Mouse (Mus musculus) megakaryocyte-erythroid progenitor cell, adult 5-6 weeks (primary cell): ENCODE data around the gene Slc8a1. TPM values are rescaled to one million over a fixed set of nuclear protein-coding genes. Genes with fewer than 3 reads are reported as not detected.

Experiments
- ATAC-seq: replicated peaks from 2 replicates; pipeline ENCODE4 v1.8.0; 2016; ENCODE audit warnings: mild to moderate bottlenecking, inconsistent platforms; ENCODE audit not compliant: severe bottlenecking, poor library complexity, low FRiP score, low TSS enrichment
- total RNA-seq, 2 experiments: library from RNA; stranded (forward) in 1 of 2; stranded (reverse) in 1 of 2; fragments of 200-1000, 215-1000 nt in 1 of 2; fragments of >200 nt in 1 of 2; fragmentation: Nextera tagmentation in 1 of 2; gene quantifications; 2 replicates each; pipeline ENCODE4 v1.2.3; 2014 to 2017

Slc8a1 gene
- total RNA-seq, 2 experiments from 2014 or later: 9.1 to 14.4 TPM

DNA sequence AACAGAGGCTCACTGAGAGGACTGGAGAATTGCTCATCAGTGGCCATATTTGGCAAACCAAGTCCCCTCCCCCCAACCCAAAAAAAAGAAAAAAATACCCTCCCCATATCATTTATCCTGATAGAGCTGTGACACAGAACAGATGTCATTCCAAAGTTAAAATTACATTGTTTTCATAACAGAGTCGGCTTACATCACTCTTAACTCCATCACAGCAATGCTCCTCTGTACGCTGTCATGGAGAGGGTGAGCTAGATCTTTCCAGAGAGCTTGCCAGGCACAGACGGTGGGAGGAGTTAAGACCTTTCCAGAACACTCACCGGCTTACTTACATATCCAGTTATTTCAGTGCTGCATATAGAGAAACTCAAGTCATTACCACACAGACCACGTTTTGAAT lies 269.2 kb downstream of the Slc8a1 start:
- 0 out of 2 replicates have a peak, but pooled peaks have one; percentile 30 for ATAC-seq

GRCm38 (mm10) chr17:81459379-81459778 lies 278.8 kb downstream of the Slc8a1 start:
- ATAC-seq: no peak

DNA sequence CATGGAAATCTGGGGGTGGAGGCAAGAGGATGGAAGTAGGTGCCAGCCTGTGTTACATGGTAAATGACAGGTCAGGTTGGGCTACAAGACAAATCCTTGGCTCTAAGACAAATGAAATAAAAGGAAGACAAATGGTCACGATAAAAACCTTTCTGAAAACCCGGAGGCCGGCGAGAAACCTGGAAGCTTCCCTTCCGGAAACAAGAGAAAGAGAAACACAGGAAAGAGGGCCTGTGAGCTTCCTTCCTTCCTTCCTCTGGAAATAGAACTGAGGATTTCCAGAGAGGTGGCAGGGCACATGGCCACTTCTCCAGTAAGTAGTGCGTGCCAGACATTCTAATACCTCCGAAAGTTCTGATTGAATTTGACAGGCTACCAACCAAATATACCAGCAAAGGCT lies 282.2 kb downstream of the Slc8a1 start:
- no peak for ATAC-seq

GRCm38 (mm10) chr17:81455269-81455668 lies 282.9 kb downstream of the Slc8a1 start:
- ATAC-seq: no peak

GRCm38 (mm10) chr17:81441463-81441862 lies 296.7 kb downstream of the Slc8a1 start, which contains the start of gene Gm11096:
Gene Gm11096 (plus strand): TSS chr17:81441763.
- ATAC-seq: no peak

DNA sequence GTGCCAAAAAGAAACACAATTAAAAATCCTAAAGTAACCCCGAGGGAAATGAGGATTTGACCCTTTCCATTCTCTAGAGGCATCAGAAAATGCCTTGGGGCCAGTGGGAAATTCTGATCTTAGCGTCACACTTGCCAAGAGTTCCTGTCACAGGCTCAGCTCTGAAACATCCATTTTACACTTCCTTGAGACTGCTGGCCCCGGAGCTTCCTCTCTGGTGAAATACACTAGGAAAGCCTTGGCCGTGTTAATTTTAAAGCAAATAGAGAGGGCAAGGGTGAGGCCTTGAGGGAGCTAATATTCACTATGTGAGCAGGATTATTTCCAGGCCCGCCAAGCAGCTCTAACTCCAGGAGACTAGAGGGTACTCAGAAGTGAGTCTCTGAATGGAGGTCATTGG lies 305.0 kb downstream of the Slc8a1 start:
- no peak for ATAC-seq

DNA sequence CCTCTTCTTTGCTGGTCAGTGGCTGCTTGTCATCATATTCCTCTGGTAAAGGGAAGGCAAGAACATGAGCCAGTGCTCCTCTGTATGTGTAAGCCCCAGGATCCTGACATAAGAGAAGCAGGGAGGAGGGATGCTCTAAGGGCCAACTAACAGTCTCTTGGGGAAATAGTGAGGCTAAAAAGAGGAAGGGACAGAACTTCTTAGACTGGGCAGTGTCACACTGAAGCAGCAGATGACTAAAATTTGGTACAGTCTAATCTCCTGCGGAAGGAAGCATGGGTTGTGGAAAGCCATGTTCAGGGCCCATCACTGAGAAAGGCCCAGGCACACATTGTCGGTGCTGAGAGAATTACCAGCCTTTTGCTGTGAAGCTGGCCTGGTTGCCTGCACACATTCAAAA lies 305.4 kb downstream of the Slc8a1 start:
- ATAC-seq: no peak

DNA sequence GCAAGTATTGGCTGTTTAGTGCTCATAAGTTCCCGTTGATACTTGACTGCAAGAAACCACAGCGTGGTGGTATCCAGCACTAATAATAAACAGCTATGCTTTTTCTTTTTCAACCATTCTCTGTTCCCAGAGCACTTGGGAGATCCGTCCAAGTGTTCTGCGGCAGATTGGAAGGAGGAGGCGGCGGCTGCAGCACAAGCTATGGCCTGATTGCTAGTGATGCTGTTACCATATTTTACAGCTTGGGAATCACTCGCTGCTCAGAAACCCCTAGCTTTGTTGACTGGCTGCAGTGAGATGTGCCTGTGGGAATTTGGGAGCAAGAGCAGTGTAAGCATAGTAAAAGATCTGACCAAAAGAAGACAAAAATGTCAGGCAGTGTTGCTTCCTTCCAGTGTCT lies 310.9 kb downstream of the Slc8a1 start:
- no peak for ATAC-seq

DNA sequence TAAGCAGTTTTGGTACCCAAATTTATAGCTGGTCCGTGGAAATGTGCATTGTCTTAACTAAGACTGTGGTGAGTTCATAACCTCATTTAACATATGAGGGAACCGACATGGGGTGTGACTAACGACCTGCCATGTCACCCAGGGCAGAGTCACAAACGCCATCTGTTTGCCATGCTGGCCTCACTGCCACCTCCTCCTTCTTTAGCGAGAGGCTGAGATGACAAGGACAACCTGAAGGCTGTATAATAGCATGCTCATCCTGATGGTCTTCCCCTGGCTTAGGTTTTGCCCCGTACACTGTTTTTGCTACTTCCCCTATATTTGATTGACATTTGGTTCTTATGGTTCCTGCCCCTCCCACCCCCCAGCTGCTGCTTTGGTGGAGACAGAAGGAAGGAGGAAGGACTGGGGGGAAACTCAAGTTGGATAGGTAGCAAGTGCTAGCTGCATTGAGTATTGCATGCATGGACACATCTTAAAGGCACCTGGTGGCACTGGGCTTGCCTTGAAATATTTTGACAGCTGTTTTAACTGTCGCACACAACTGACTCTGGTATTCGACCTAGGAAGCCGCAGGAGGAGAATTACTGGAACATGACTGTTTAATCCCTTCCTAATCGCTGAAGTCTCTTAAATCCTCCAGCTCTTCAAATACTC lies 313.8 kb downstream of the Slc8a1 start:
- peak; percentile 51 for ATAC-seq

GRCm38 (mm10) chr17:81419802-81420459 lies 318.2 kb downstream of the Slc8a1 start:
- no peak for ATAC-seq

- ATAC-seq: no peak
Observed at GRCm38 (mm10) chr17:81416361-81417114, 321.6 kb downstream of the Slc8a1 start.

GRCm38 (mm10) chr17:81412736-81413135 lies 325.4 kb downstream of the Slc8a1 start:
- no peak for ATAC-seq

- no peak for ATAC-seq
Observed at GRCm38 (mm10) chr17:81404225-81404624, 334.0 kb downstream of the Slc8a1 start.

DNA sequence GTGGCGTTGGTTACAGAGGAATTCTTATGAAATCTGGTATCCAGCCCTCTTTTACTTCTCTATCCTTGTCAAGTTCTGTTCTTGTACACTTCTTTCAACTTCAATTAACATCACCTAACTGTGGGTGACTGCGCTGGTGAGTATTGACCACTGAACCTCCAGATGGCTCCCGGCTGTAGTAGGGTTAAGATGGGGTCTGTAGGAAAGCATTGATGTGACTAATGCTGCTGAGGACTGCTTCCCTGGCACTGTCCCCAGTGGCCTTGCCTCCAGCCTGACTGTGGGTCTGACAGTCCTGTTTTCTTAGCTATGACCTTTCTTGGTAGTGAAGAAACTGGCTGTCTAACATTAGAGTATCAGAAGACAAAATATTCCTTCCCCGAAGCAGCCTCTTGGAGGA lies 335.1 kb downstream of the Slc8a1 start:
- no peak for ATAC-seq

DNA sequence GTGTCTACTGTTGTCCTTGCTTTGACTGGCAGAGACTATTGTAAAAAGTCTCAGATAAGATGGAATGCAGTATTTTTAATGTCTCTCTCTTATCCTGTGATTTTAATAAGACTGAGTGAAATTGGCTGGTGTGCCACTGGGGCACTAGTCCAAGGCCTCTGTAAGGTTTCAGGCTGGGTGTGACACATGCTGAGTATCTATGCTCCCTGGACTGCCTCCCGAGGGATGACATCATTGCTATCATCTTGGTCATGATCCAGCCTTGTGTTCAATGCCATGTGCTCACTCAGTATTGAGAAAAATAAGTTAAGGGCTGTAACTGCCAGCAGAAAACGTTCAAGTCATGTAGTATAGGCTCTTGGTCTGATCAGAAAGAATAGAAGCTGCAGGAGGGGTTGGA lies 335.5 kb downstream of the Slc8a1 start:
- ATAC-seq: peak; percentile 79; the same call in 1 of the 2 replicates

DNA sequence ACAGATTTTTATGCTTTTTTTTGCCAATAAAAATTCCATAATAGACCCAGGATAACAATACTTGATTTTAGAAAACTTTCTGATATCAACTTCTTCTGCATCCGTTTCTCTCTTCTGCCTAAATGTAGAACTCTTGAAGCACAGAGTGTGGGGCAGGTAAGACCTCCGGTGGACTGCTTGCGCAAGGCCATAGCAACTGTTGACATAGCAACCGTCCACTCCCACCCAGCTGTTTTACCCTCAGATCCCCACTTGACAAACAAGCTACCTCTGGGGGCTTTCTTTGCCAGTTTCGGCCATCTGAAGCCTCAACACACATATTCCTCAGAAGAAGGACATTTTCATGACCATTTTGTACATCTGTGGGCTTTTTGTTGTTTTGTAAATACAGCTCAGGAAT lies 337.8 kb downstream of the Slc8a1 start:
- ATAC-seq: no peak

DNA sequence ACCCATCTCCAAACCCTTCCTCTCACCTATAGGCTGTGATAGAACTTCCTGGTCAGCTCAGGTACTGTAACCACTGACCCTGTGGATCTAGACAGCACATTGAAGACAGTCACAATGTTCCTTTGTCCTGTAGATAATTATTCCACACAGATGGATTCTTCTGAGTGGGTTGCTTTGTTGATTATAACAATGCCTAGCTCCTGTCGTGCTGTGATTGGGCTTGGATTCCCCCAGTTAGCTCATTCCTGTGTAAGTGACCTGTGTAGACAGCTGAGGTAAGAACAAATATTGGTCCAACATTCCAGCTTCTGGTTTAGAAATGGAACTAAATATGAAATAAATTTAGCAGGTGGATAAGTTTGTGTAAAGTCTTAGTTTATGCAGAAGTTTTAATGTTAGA lies 340.7 kb downstream of the Slc8a1 start:
- ATAC-seq: no peak

GRCm38 (mm10) chr17:81394124-81394523 lies 344.1 kb downstream of the Slc8a1 start:
- no peak for ATAC-seq

GRCm38 (mm10) chr17:81393040-81393439 lies 345.1 kb downstream of the Slc8a1 start:
- ATAC-seq: no peak

GRCm38 (mm10) chr17:81391478-81391877 lies 346.7 kb downstream of the Slc8a1 start:
- no peak; the same call in 1 of the 2 replicates for ATAC-seq
